Mouse (Mus musculus) liver, postnatal 0 days (tissue): ENCODE measurements around the gene Ssr3. TPM values are rescaled to one million over a fixed set of nuclear protein-coding genes. Genes with fewer than 3 reads are reported as not detected.

Experiments used
- ATAC-seq: fragments of 200-750 bp; cut with Nextera tagmentation; 2 replicates; pipeline ENCODE4 v1.8.0; 2017; ENCODE audit warnings: mild to moderate bottlenecking, moderate library complexity
- DNase-seq: peaks from one replicate; pipeline ENCODE4 v3.0.0-alpha.2; 2016
- H3K27ac ChIP-seq: fragments of 300-500 bp; sonication (generic); 2 replicates; pipeline ENCODE4 v1.5.1; 2014; ENCODE audit warnings: antibody characterized with exemption, moderate library complexity, mild to moderate bottlenecking, low read depth
- H3K27me3 ChIP-seq: fragments of 300-500 bp; sonication (generic); 2 replicates; pipeline ENCODE4 v1.6.1; 2014; ENCODE audit warnings: low read length, control low read depth, mixed read lengths; ENCODE audit not compliant: insufficient read depth
- H3K36me3 ChIP-seq: fragments of 300-500 bp; sonication (generic); replicated peaks from 2 replicates; pipeline ENCODE4 v1.6.1; 2014; ENCODE audit warnings: mild to moderate bottlenecking, control low read depth, low read length, moderate library complexity, mixed read lengths; ENCODE audit not compliant: insufficient read depth
- H3K4me1 ChIP-seq: fragments of 300-500 bp; sonication (generic); 2 replicates; pipeline ENCODE4 v1.6.1; 2014; ENCODE audit warnings: antibody characterized with exemption, mild to moderate bottlenecking, control low read depth; ENCODE audit not compliant: insufficient read depth
- H3K4me2 ChIP-seq: fragments of 300-500 bp; sonication (generic); 2 replicates; pipeline ENCODE4 v1.6.1; 2014; ENCODE audit warnings: low read depth, mild to moderate bottlenecking, low read length, moderate library complexity, mixed read lengths
- H3K4me3 ChIP-seq: fragments of 300-500 bp; sonication (generic); 2 replicates; pipeline ENCODE4 v1.5.1; 2014; ENCODE audit warnings: low read depth, low read length
- H3K9ac ChIP-seq: fragments of 300-500 bp; sonication (generic); replicated peaks from 2 replicates; pipeline ENCODE4 v1.6.1; 2014; ENCODE audit warnings: mild to moderate bottlenecking, moderate library complexity
- H3K9me3 ChIP-seq: fragments of 300-500 bp; sonication (generic); 2 replicates; pipeline ENCODE4 v1.6.1; 2016; ENCODE audit warnings: mild to moderate bottlenecking, control low read depth, low read length, mixed read lengths
- CTCF ChIP-seq: sonication (generic); IDR thresholded peaks from 2 replicates; pipeline ENCODE4 v1.5.1; 2016; ENCODE audit warnings: antibody characterized with exemption, low read depth
- EP300 ChIP-seq: IDR thresholded peaks from 2 replicates; pipeline ENCODE4 v1.6.1; 2016; ENCODE audit warnings: antibody characterized with exemption, low read depth, mild to moderate bottlenecking
- WGBS: fragments of 180-500 bp; shearing (Covaris S2); extraction: QIAGEN DNeasy Blood & Tissue Kit; methylation state at CpG from one replicate; pipeline ENCODE4 v1.1.7; 2014; ENCODE audit not compliant: insufficient replicate concordance; 5-methylcytosine and 5-hydroxymethylcytosine counted together
- polyA plus RNA-seq: library from polyadenylated mRNA; unstranded; fragments of >200 nt; fragmentation: Nextera tagmentation; extraction: Ambion mirVana; gene quantifications from 2 replicates; pipeline ENCODE4 v1.2.1, GENCODE M21; 2015

Gene Ssr3
- polyA plus RNA-seq, 1 experiment from 2014 or later = 89.5 TPM

- Histone ChIP-seq H3K27ac (no peak overlapping the region), H3K36me3 (peaks cover 8% of the 10 kb centered on the region; the same call in 1 of the 2 replicates), H3K9me3 (no peaks in the 10 kb centered on the region), H3K27me3 (no peaks in the 10 kb centered on the region), H3K9ac (no peak overlapping the region), H3K4me3 (no peak overlapping the region), H3K4me1 (peaks cover 6% of the 10 kb centered on the region), H3K4me2 (no peak overlapping the region)
- TF ChIP-seq EP300 (no peak), CTCF (no peak)
- whole genome bisulfite sequencing = 76% methylated on average over 4 of the region's 4 CpGs
- DNase-seq (no peak), ATAC-seq (no peak)
These were observed 24.5 kb downstream of the Ssr3 start for GRCm38 (mm10) chr3:65367944-65368343.

DNA sequence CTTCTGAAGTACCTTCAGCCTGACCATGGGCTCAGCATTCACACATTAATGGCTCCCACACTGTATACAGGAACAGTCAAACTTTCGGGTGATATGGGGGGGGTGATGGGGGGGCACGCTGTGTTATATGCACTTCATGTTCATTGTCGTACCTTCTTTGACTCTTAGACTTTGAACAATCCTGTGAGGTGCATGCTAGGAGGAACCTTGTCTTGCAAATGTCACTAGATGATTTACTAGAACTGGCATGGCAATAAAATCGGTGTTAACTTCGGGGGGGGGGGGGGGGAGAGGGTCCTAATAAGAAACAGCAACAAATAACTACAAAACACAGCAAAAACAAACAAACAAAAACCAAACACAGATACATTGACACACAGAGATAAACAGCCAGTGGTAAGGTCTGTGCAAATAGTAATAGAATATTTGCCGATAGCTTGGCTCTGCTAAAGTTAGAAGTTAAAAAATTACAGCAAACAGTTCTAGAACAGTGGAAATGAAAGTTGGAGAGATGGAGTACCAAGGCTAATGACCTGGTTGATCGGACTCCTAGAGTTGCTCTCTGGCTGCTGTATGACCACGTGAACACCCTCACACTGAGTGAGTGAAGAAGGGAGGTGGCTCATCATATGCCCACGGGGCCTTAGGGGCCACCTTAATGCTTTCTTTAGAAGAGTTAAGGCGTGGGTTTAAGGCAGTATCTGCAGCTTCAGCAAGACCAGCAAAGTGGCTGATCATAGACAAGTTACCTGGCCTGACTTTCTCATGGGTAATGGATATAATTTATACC lies 26.3 kb downstream of the Ssr3 start:
- H3K9me3 ChIP-seq = no peaks in the 10 kb centered on the region
- H3K9ac ChIP-seq = no peak overlapping the region
- no peak overlapping the region for H3K4me2 ChIP-seq
- 76% methylated on average over 10 of the region's 10 CpGs for WGBS
- peaks cover 6% of the 10 kb centered on the region for H3K4me1 ChIP-seq
- no peak for DNase-seq
- no peak for ATAC-seq
- no peak for TF ChIP-seq EP300
- TF ChIP-seq CTCF = no peak
- no peak overlapping the region for H3K4me3 ChIP-seq
- no peaks in the 10 kb centered on the region for H3K27me3 ChIP-seq
- H3K36me3 ChIP-seq = 0 out of 2 replicates have a peak, but pooled peaks cover 3% of the 10 kb centered on the region
- H3K27ac ChIP-seq = no peak overlapping the region

DNA sequence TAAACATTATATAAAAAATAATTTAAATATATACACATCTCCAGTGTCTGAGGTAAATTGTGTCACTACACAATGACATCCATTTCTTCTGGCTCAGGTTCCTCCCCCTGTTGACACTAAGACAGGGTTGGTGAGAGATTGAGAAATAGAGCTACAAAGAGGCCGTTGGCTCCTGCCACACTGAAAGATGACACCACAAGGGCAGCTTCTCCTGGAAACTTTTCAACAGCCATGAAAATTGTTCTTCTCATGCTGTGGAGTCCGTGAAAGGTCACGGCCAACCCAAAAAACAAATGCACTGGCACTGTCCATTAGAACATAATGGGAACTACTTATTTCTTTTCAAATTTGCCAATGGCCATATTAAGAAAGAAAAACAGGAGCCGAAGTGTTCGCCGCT lies 27.2 kb downstream of the Ssr3 start:
- no peaks in the 10 kb centered on the region for H3K9me3 ChIP-seq
- DNase-seq = no peak
- H3K4me3 ChIP-seq = no peak overlapping the region
- H3K27ac ChIP-seq = no peak overlapping the region
- peak; percentile 60; the same call in 1 of the 2 replicates for ATAC-seq
- TF ChIP-seq EP300 = no peak
- no peak for TF ChIP-seq CTCF
- H3K4me2 ChIP-seq = no peak overlapping the region
- H3K36me3 ChIP-seq = 0 out of 2 replicates have a peak, but pooled peaks cover 3% of the 10 kb centered on the region
- H3K4me1 ChIP-seq = peaks cover 6% of the 10 kb centered on the region
- no peaks in the 10 kb centered on the region for H3K27me3 ChIP-seq
- H3K9ac ChIP-seq = no peak overlapping the region
- WGBS = 71% methylated on average over 6 of the region's 6 CpGs

DNA sequence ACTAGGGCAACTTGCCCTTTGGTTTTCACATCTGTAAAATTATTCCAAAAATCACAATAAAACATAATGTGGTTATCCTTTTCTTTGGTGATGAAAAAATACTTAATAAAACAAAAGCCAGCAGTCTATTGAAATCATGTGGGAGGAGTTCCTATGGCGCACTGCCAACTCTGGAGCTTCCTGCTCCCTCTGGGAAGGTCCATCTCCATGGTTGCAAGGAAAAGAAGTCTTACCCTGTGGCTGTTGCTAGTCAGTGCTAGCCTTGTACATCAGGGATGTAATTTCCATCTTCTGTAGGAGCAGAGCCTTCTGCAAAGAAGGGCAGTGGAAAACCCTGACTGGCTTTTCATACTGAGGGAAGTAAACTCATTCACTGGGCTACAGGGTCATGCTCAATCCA lies 29.0 kb downstream of the Ssr3 start:
- WGBS = 91% methylated on average over 1 of the region's 1 CpGs
- Histone ChIP-seq H3K27ac (no peak overlapping the region), H3K4me3 (no peak overlapping the region), H3K9me3 (no peaks in the 10 kb centered on the region), H3K9ac (no peak overlapping the region), H3K4me1 (peaks cover 6% of the 10 kb centered on the region), H3K27me3 (no peaks in the 10 kb centered on the region), H3K36me3 (0 out of 2 replicates have a peak, but pooled peaks cover under 1% of the 10 kb centered on the region), H3K4me2 (no peak overlapping the region)
- DNase-seq = peak; percentile 36
- ATAC-seq = no peak
- TF ChIP-seq CTCF = no peak
- TF ChIP-seq EP300 = no peak

GRCm38 (mm10) chr3:65360163-65360969 lies 32.1 kb downstream of the Ssr3 start:
- no peaks in the 10 kb centered on the region for H3K9me3 ChIP-seq
- H3K4me2 ChIP-seq = 0 out of 2 replicates have a peak overlapping the region, but pooled peaks have one; percentile 10
- no peaks in the 10 kb centered on the region for H3K27me3 ChIP-seq
- no peak overlapping the region for H3K9ac ChIP-seq
- no peak overlapping the region for H3K4me3 ChIP-seq
- DNase-seq (no peak), ATAC-seq (no peak)
- H3K36me3 ChIP-seq = no peaks in the 10 kb centered on the region
- peaks cover 12% of the 10 kb centered on the region for H3K4me1 ChIP-seq
- WGBS = 45% methylated on average over 8 of the region's 8 CpGs
- 0 out of 2 replicates have a peak overlapping the region, but pooled peaks have one; percentile 1 for H3K27ac ChIP-seq
- TF ChIP-seq CTCF = no peak
- peak; percentile 80 for TF ChIP-seq EP300

GRCm38 (mm10) chr3:65358841-65359240 lies 33.6 kb downstream of the Ssr3 start:
- ATAC-seq = no peak
- H3K4me3 ChIP-seq = no peak overlapping the region
- no peak overlapping the region for H3K4me2 ChIP-seq
- H3K9me3 ChIP-seq = no peaks in the 10 kb centered on the region
- 78% methylated on average over 2 of the region's 2 CpGs for WGBS
- TF ChIP-seq CTCF (no peak), EP300 (no peak)
- H3K9ac ChIP-seq = no peak overlapping the region
- no peaks in the 10 kb centered on the region for H3K36me3 ChIP-seq
- no peak overlapping the region for H3K27ac ChIP-seq
- peaks cover 14% of the 10 kb centered on the region for H3K4me1 ChIP-seq
- H3K27me3 ChIP-seq = no peaks in the 10 kb centered on the region
- no peak for DNase-seq
